Mouse (Mus musculus) stomach, postnatal 0 days (tissue): ENCODE results near the gene Gm42372.

Experiments
- CTCF ChIP-seq: IDR thresholded peaks from 2 replicates; pipeline ENCODE4 v1.5.1; 2016; ENCODE audit warnings: antibody characterized with exemption, low read depth, mild to moderate bottlenecking, moderate library complexity
- EP300 ChIP-seq: optimal IDR thresholded peaks from 2 replicates; pipeline ENCODE3; 2016; ENCODE audit warnings: antibody characterized with exemption

- TF ChIP-seq CTCF = no peak
- TF ChIP-seq EP300 = no peak
Measured at GRCm38 (mm10) chr7:17004716-17005115, 21.8 kb downstream of the Gm42372 start.
